Mouse (Mus musculus) embryonic facial prominence, embryonic 15.5 days (tissue): Measurements from ENCODE around the gene Fibp. TPM values are rescaled to one million over a fixed set of nuclear protein-coding genes. Genes with fewer than 3 reads are reported as not detected.

ENCODE experiments used
- ATAC-seq: fragments of 200-750 bp; cut with Nextera tagmentation; 2 replicates; pipeline ENCODE4 v1.8.0; 2017; ENCODE audit warnings: low read depth, moderate TSS enrichment; ENCODE audit not compliant: insufficient number of reproducible peaks, low FRiP score, low TSS enrichment
- H3K27ac ChIP-seq: fragments of 300-500 bp; sonication (generic); replicated peaks from 2 replicates; pipeline ENCODE4 v1.5.1; 2015; ENCODE audit warnings: mild to moderate bottlenecking, inconsistent platforms
- H3K27me3 ChIP-seq: fragments of 300-500 bp; sonication (generic); 2 replicates; pipeline ENCODE4 v1.6.1; 2015; ENCODE audit warnings: inconsistent platforms
- H3K36me3 ChIP-seq: fragments of 300-500 bp; sonication (generic); 2 replicates; pipeline ENCODE4 v1.6.1; 2015; ENCODE audit warnings: mild to moderate bottlenecking, inconsistent platforms
- H3K4me1 ChIP-seq: fragments of 300-500 bp; sonication (generic); 2 replicates; pipeline ENCODE4 v1.6.1; 2015; ENCODE audit warnings: inconsistent platforms
- H3K4me2 ChIP-seq: fragments of 300-500 bp; sonication (generic); replicated peaks from 2 replicates; pipeline ENCODE4 v1.6.1; 2015; ENCODE audit warnings: mild to moderate bottlenecking, inconsistent platforms
- H3K4me3 ChIP-seq: fragments of 300-500 bp; sonication (generic); replicated peaks from 2 replicates; pipeline ENCODE4 v1.5.1; 2015; ENCODE audit warnings: mild to moderate bottlenecking, inconsistent platforms
- H3K9ac ChIP-seq: fragments of 300-500 bp; sonication (generic); 2 replicates; pipeline ENCODE4 v1.6.1; 2015; ENCODE audit warnings: inconsistent platforms
- H3K9me3 ChIP-seq: fragments of 300-500 bp; sonication (generic); replicated peaks from 2 replicates; pipeline ENCODE4 v1.6.1; 2016; ENCODE audit warnings: inconsistent platforms
- WGBS: fragments of 180-500 bp; shearing (Covaris S2); methylation state at CpG from one replicate; pipeline ENCODE4 v1.1.7; 2015; 5-methylcytosine and 5-hydroxymethylcytosine counted together
- polyA plus RNA-seq: library from polyadenylated mRNA; unstranded; fragments of >200 nt; fragmentation: Nextera tagmentation; extraction: Ambion mirVana; gene quantifications from 2 replicates; pipeline ENCODE4 v1.2.1, GENCODE M21; 2015

Fibp gene
- polyA plus RNA-seq, 1 experiment from 2014 or later, result 125 TPM

GRCm38 (mm10) chr19:5455568-5455967 is 4.8 kb upstream of the Fibp start:
- Histone ChIP-seq H3K4me2 (peak overlapping the region; percentile 99), H3K27me3 (peaks cover 11% of the 10 kb centered on the region; the same call in 1 of the 2 replicates), H3K27ac (no peak overlapping the region), H3K4me1 (peaks cover 39% of the 10 kb centered on the region), H3K9ac (no peak overlapping the region), H3K36me3 (peaks cover 10% of the 10 kb centered on the region), H3K4me3 (peak overlapping the region; percentile 77), H3K9me3 (no peaks in the 10 kb centered on the region)
- 51% methylated on average over 8 of the region's 8 CpGs for WGBS
- ATAC-seq, result no peak

- 3% methylated on average over 26 of the region's 26 CpGs for WGBS
- Histone ChIP-seq H3K4me1 (peaks cover 46% of the 10 kb centered on the region), H3K27me3 (peaks cover 4% of the 10 kb centered on the region; the same call in 1 of the 2 replicates), H3K36me3 (peaks cover 10% of the 10 kb centered on the region), H3K9ac (peak overlapping the region; percentile 74), H3K4me2 (peak overlapping the region; percentile 99), H3K27ac (peak overlapping the region; percentile 92), H3K4me3 (peak overlapping the region; percentile 77), H3K9me3 (no peaks in the 10 kb centered on the region)
- no peak for ATAC-seq
Measured at GRCm38 (mm10) chr19:5456241-5456921, 4.0 kb upstream of the Fibp start.

GRCm38 (mm10) chr19:5456922-5457745 is 3.3 kb upstream of the Fibp start:
- Histone ChIP-seq H3K9ac (peak overlapping the region; percentile 74), H3K4me3 (peak overlapping the region; percentile 77), H3K27ac (peak overlapping the region; percentile 92), H3K9me3 (no peaks in the 10 kb centered on the region), H3K4me2 (peak overlapping the region; percentile 99), H3K27me3 (peaks cover 4% of the 10 kb centered on the region; the same call in 1 of the 2 replicates), H3K36me3 (peaks cover 15% of the 10 kb centered on the region), H3K4me1 (peaks cover 52% of the 10 kb centered on the region)
- ATAC-seq, result peak; percentile 93
- under 1% methylated on average over 70 of the region's 70 CpGs for WGBS

GRCm38 (mm10) chr19:5457746-5458442 is 2.5 kb upstream of the Fibp start, which contains the start of gene Ccdc85b:
Gene Ccdc85b (minus strand): TSS chr19:5457894.
- 13% methylated on average over 14 of the region's 14 CpGs for WGBS
- no peak for ATAC-seq

GRCm38 (mm10) chr19:5459019-5459418 is 1.4 kb upstream of the Fibp start:
- Histone ChIP-seq H3K4me2 (no peak overlapping the region), H3K9me3 (no peaks in the 10 kb centered on the region), H3K4me1 (peaks cover 57% of the 10 kb centered on the region), H3K9ac (no peak overlapping the region), H3K27me3 (peaks cover 4% of the 10 kb centered on the region; the same call in 1 of the 2 replicates), H3K27ac (no peak overlapping the region), H3K36me3 (peaks cover 23% of the 10 kb centered on the region), H3K4me3 (no peak overlapping the region)
- no peak for ATAC-seq
- 65% methylated on average over 7 of the region's 7 CpGs for WGBS

More at GRCm38 (mm10) chr19:5457746-5458442, 2.5 kb upstream of the Fibp start, which contains the start of gene Ccdc85b:
- Histone ChIP-seq H3K4me3 (peak within 1 kb of the TSS; percentile 77), H3K9me3 (no peaks in the 10 kb centered on the region), H3K4me2 (peak within 1 kb of the TSS; percentile 99), H3K4me1 (peaks cover 52% of the 10 kb centered on the region), H3K36me3 (peaks cover 22% of the 10 kb centered on the region), H3K9ac (peak within 1 kb of the TSS; percentile 74), H3K27ac (peak within 1 kb of the TSS; percentile 92), H3K27me3 (peaks cover 4% of the 10 kb centered on the region; the same call in 1 of the 2 replicates)

GRCm38 (mm10) chr19:5459896-5460295 is 519 bp upstream of the Fibp start:
- Histone ChIP-seq H3K36me3 (peaks cover 25% of the 10 kb centered on the region), H3K9ac (peak overlapping the region; percentile 66), H3K27ac (peak overlapping the region; percentile 84), H3K9me3 (no peaks in the 10 kb centered on the region), H3K4me1 (peaks cover 61% of the 10 kb centered on the region), H3K4me3 (peak overlapping the region; percentile 89), H3K27me3 (peaks cover 4% of the 10 kb centered on the region; the same call in 1 of the 2 replicates), H3K4me2 (peak overlapping the region; percentile 86)
- 31% methylated on average over 3 of the region's 3 CpGs for WGBS
- no peak for ATAC-seq

GRCm38 (mm10) chr19:5461411-5461810 is 996 bp downstream of the Fibp start:
- Histone ChIP-seq H3K9ac (0 out of 2 replicates have a peak overlapping the region, but pooled peaks have one; percentile 66), H3K4me2 (peak overlapping the region; percentile 86), H3K36me3 (peaks cover 40% of the 10 kb centered on the region), H3K4me1 (peaks cover 45% of the 10 kb centered on the region), H3K27ac (no peak overlapping the region), H3K27me3 (peaks cover 4% of the 10 kb centered on the region; the same call in 1 of the 2 replicates), H3K9me3 (no peaks in the 10 kb centered on the region), H3K4me3 (peak overlapping the region; percentile 89)
- WGBS, result 84% methylated on average over 6 of the region's 6 CpGs
- ATAC-seq, result no peak

GRCm38 (mm10) chr19:5463212-5463611 is 2.8 kb downstream of the Fibp start:
- no peak overlapping the region for H3K4me2 ChIP-seq
- peaks cover 4% of the 10 kb centered on the region; the same call in 1 of the 2 replicates for H3K27me3 ChIP-seq
- no peak for ATAC-seq
- H3K27ac ChIP-seq, result no peak overlapping the region
- WGBS, result 87% methylated on average over 9 of the region's 9 CpGs
- H3K4me1 ChIP-seq, result peaks cover 31% of the 10 kb centered on the region
- H3K9me3 ChIP-seq, result no peaks in the 10 kb centered on the region
- H3K36me3 ChIP-seq, result peaks cover 56% of the 10 kb centered on the region
- H3K4me3 ChIP-seq, result no peak overlapping the region
- H3K9ac ChIP-seq, result no peak overlapping the region

- WGBS, result 35% methylated on average over 15 of the region's 15 CpGs
- peaks cover 56% of the 10 kb centered on the region for H3K36me3 ChIP-seq
Measured at GRCm38 (mm10) chr19:5463791-5464562, 3.6 kb downstream of the Fibp start.

GRCm38 (mm10) chr19:5465037-5465436 is 4.6 kb downstream of the Fibp start:
- whole genome bisulfite sequencing, result 95% methylated on average over 8 of the region's 8 CpGs
- Histone ChIP-seq H3K27me3 (no peaks in the 10 kb centered on the region), H3K36me3 (peaks cover 56% of the 10 kb centered on the region), H3K4me2 (no peak overlapping the region), H3K27ac (no peak overlapping the region), H3K9me3 (no peaks in the 10 kb centered on the region), H3K4me1 (peaks cover 28% of the 10 kb centered on the region), H3K9ac (no peak overlapping the region), H3K4me3 (no peak overlapping the region)
- no peak for ATAC-seq

More at GRCm38 (mm10) chr19:5463791-5464562, 3.6 kb downstream of the Fibp start:
- Histone ChIP-seq H3K4me3 (peak overlapping the region; percentile 31), H3K9me3 (no peaks in the 10 kb centered on the region), H3K27me3 (peaks cover 2% of the 10 kb centered on the region; the same call in 1 of the 2 replicates), H3K27ac (peak overlapping the region; percentile 40), H3K4me1 (peaks cover 32% of the 10 kb centered on the region), H3K4me2 (peak overlapping the region; percentile 46), H3K9ac (peak overlapping the region; percentile 15; the same call in 1 of the 2 replicates)
- peak; percentile 29; the same call in 1 of the 2 replicates for ATAC-seq
